Mouse (Mus musculus) bone marrow macrophage, adult 2 months (primary cell): Measurements from ENCODE around the gene Pigv.

ENCODE experiments used
- CTCF ChIP-seq: IDR thresholded peaks from 2 replicates; pipeline ENCODE4 v1.5.1; 2012; ENCODE audit warnings: low read depth, mild to moderate bottlenecking, low read length, moderate library complexity
- POLR2A ChIP-seq: IDR thresholded peaks from 2 replicates; pipeline ENCODE4 v1.6.1; 2012; ENCODE audit warnings: mild to moderate bottlenecking, low read depth, low read length, borderline replicate concordance

GRCm38 (mm10) chr4:133687126-133687525, 14.7 kb upstream of the Pigv start:
- TF ChIP-seq POLR2A (no peak), CTCF (no peak)
